Mouse (Mus musculus) CH12.LX (cell line): ENCODE data around the gene Prpf3.
A peak's percentile ranks its signal among the peaks of the same experiment; 100 is the strongest.

Experiments used
- CHD2 ChIP-seq: IDR thresholded peaks from 2 replicates; pipeline ENCODE4 v1.6.1; 2011; ENCODE audit warnings: low read length, improper control_type of control experiment
- CTCF ChIP-seq, 2 experiments: IDR thresholded peaks in 1 of 2; conservative IDR thresholded peaks in 1 of 2; 2 replicates each; pipeline ENCODE4 v1.5.1; 2011 to 2012; ENCODE audit warnings: low read depth in 2 of 2, low read length in 2 of 2, improper control_type of control experiment in 1 of 2, inconsistent platforms in 1 of 2, mild to moderate bottlenecking in 1 of 2, moderate library complexity in 1 of 2
- EP300 ChIP-seq: IDR thresholded peaks from 2 replicates; pipeline ENCODE4 v1.6.1; 2011; ENCODE audit warnings: low read length, improper control_type of control experiment
- GABPA ChIP-seq: IDR thresholded peaks from 2 replicates; pipeline ENCODE4 v1.6.1; 2012; ENCODE audit warnings: low read depth, low read length, improper control_type of control experiment, inconsistent platforms; ENCODE audit not compliant: insufficient replicate concordance
- HCFC1 ChIP-seq: IDR thresholded peaks from 2 replicates; pipeline ENCODE4 v1.6.1; 2012; ENCODE audit warnings: low read depth, mild to moderate bottlenecking, inconsistent platforms, low read length, improper control_type of control experiment
- JUND ChIP-seq: conservative IDR thresholded peaks from 2 replicates; pipeline ENCODE4 v1.6.1; 2011; ENCODE audit warnings: low read depth, low read length, improper control_type of control experiment
- KAT2A ChIP-seq: IDR thresholded peaks from 2 replicates; pipeline ENCODE4 v1.6.1; 2012; ENCODE audit warnings: low read length, improper control_type of control experiment, inconsistent platforms; ENCODE audit not compliant: insufficient replicate concordance
- PAX5 ChIP-seq: IDR thresholded peaks from 2 replicates; pipeline ENCODE4 v1.6.1; 2012; ENCODE audit warnings: low read length, inconsistent platforms, mixed read lengths
- POLR2A ChIP-seq: IDR thresholded peaks from 2 replicates; pipeline ENCODE4 v1.6.1; 2011; ENCODE audit warnings: low read depth, mild to moderate bottlenecking, improper control_type of control experiment, low read length
- TBP ChIP-seq: conservative IDR thresholded peaks from 2 replicates; pipeline ENCODE4 v1.6.1; 2011; ENCODE audit warnings: low read depth, low read length, improper control_type of control experiment

DNA sequence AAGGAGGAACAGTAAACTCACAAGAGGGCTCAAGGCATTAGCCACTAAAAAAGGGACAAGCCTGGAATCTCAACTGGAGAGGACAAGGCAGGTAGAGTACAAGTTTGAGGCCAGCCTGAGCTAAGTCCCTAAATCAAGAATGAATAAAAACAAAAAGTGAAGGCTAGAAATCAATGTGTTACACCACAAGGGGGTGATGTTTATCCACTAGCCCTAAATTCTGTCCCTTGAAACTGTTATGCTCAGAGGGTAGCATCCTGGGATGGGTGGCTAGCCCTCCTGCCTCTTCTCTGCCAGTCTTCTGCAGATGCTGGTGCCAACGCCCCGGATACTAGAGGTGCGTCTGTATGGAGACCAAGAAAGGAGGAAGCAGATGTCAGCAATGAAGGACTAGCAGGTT lies 4.6 kb upstream of the Prpf3 start:
- TF ChIP-seq EP300 (no peak), CTCF (conservative IDR thresholded peaks at IDR 0.05 in 1 of 2, IDR thresholded peaks at IDR 0.05 in 1 of 2; ENCODE audit: low read depth in 2 of 2, low read length in 2 of 2) (peak in 1 of 2 experiments; percentile 74; a peak in 2 of 4 replicates), POLR2A (no peak), TBP (no peak), CHD2 (no peak), HCFC1 (no peak), JUND (no peak), GABPA (no peak), KAT2A (no peak), PAX5 (no peak)
